Mouse (Mus musculus) intestine, postnatal 0 days (tissue): ENCODE measurements around the gene Slco2a1. TPM values are rescaled to one million over a fixed set of nuclear protein-coding genes. Genes with fewer than 3 reads are reported as not detected.
"Not testable (repeated sequence)": the region's sequence is repeated elsewhere in the genome, so short reads cannot be mapped to it uniquely, and the experiment has no call there.

Experiments used
- ATAC-seq: fragments of 200-750 bp; cut with Nextera tagmentation; 2 replicates; pipeline ENCODE4 v1.8.0; 2017; ENCODE audit warnings: mild to moderate bottlenecking, moderate TSS enrichment, moderate library complexity
- H3K27ac ChIP-seq: fragments of 300-500 bp; sonication (generic); 2 replicates; pipeline ENCODE4 v1.5.1; 2014; ENCODE audit warnings: mild to moderate bottlenecking, low read depth, low read length, moderate library complexity
- H3K27me3 ChIP-seq: fragments of 300-500 bp; sonication (generic); replicated peaks from 2 replicates; pipeline ENCODE4 v1.6.1; 2014; ENCODE audit warnings: low read length, mixed read lengths; ENCODE audit not compliant: control insufficient read depth, insufficient read depth
- H3K36me3 ChIP-seq: fragments of 300-500 bp; sonication (generic); 2 replicates; pipeline ENCODE4 v1.6.1; 2014; ENCODE audit warnings: mild to moderate bottlenecking, moderate library complexity; ENCODE audit not compliant: control insufficient read depth, insufficient read depth
- H3K4me1 ChIP-seq: fragments of 300-500 bp; sonication (generic); replicated peaks from 2 replicates; pipeline ENCODE4 v1.6.1; 2014; ENCODE audit warnings: antibody characterized with exemption, low read length, mixed read lengths; ENCODE audit not compliant: control insufficient read depth, insufficient read depth
- H3K4me2 ChIP-seq: fragments of 300-500 bp; sonication (generic); replicated peaks from 2 replicates; pipeline ENCODE4 v1.6.1; 2014; ENCODE audit warnings: low read depth, mild to moderate bottlenecking, moderate library complexity
- H3K4me3 ChIP-seq: fragments of 300-500 bp; sonication (generic); 2 replicates; pipeline ENCODE4 v1.5.1; 2014; ENCODE audit warnings: low read depth, low read length
- H3K9ac ChIP-seq: fragments of 300-500 bp; sonication (generic); 2 replicates; pipeline ENCODE4 v1.6.1; 2014; ENCODE audit warnings: mild to moderate bottlenecking, low read depth, low read length
- H3K9me3 ChIP-seq: fragments of 300-500 bp; sonication (generic); 2 replicates; pipeline ENCODE4 v1.6.1; 2016; ENCODE audit warnings: mixed run types; ENCODE audit not compliant: control insufficient read depth
- CTCF ChIP-seq: sonication (generic); IDR thresholded peaks from 2 replicates; pipeline ENCODE4 v1.5.1; 2016; ENCODE audit warnings: low read depth, mild to moderate bottlenecking, control low read depth, antibody characterized with exemption, moderate library complexity
- WGBS: fragments of 180-500 bp; shearing (Covaris S2); extraction: QIAGEN DNeasy Blood & Tissue Kit; methylation state at CpG from one replicate; pipeline ENCODE4 v1.1.7; 2014; 5-methylcytosine and 5-hydroxymethylcytosine counted together
- polyA plus RNA-seq: library from polyadenylated mRNA; unstranded; fragments of >200 nt; fragmentation: Nextera tagmentation; extraction: Ambion mirVana; gene quantifications from 2 replicates; pipeline ENCODE4 v1.2.1, GENCODE M21; 2015

The Slco2a1 gene
- polyA plus RNA-seq, 1 experiment from 2014 or later = 45.9 TPM

GRCm38 (mm10) chr9:103091039-103091883, 102.7 kb downstream of the Slco2a1 start:
- Histone ChIP-seq H3K9ac (no peak overlapping the region), H3K9me3 (no peaks in the 10 kb centered on the region), H3K27me3 (no peaks in the 10 kb centered on the region), H3K27ac (0 out of 2 replicates have a peak overlapping the region, but pooled peaks have one; percentile 68), H3K36me3 (no peaks in the 10 kb centered on the region), H3K4me1 (peaks cover 11% of the 10 kb centered on the region; the same call in 1 of the 2 replicates), H3K4me3 (no peak overlapping the region), H3K4me2 (peak overlapping the region; percentile 40)
- WGBS = 79% methylated on average over 15 of the region's 16 CpGs
- no peak for ATAC-seq
- no peak for TF ChIP-seq CTCF

GRCm38 (mm10) chr9:103092248-103092647, 103.7 kb downstream of the Slco2a1 start:
- H3K27ac ChIP-seq = no peak overlapping the region
- ATAC-seq = peak; percentile 58
- 0% methylated on average over 16 of the region's 19 CpGs for WGBS
- H3K9me3 ChIP-seq = no peaks in the 10 kb centered on the region
- H3K4me1 ChIP-seq = peaks cover 11% of the 10 kb centered on the region; the same call in 1 of the 2 replicates
- peak overlapping the region; percentile 34 for H3K4me3 ChIP-seq
- H3K4me2 ChIP-seq = peak overlapping the region; percentile 78
- no peaks in the 10 kb centered on the region for H3K36me3 ChIP-seq
- TF ChIP-seq CTCF = peak; percentile 99
- H3K9ac ChIP-seq = no peak overlapping the region
- no peaks in the 10 kb centered on the region for H3K27me3 ChIP-seq

GRCm38 (mm10) chr9:103093681-103094080, 105.2 kb downstream of the Slco2a1 start:
- TF ChIP-seq CTCF = no peak
- peaks cover 11% of the 10 kb centered on the region; the same call in 1 of the 2 replicates for H3K4me1 ChIP-seq
- WGBS = 71% methylated on average over 3 of the region's 3 CpGs

GRCm38 (mm10) chr9:103108341-103108798, 119.9 kb downstream of the Slco2a1 start:
- ATAC-seq = peak; percentile 65
- H3K9ac ChIP-seq, H3K9me3 ChIP-seq, H3K27ac ChIP-seq, H3K4me1 ChIP-seq, H3K36me3 ChIP-seq: not testable (repeated sequence)
- peak overlapping the region; percentile 64 for H3K4me2 ChIP-seq
- 17% methylated on average over 7 of the region's 14 CpGs for WGBS
- H3K27me3 ChIP-seq = peaks cover 26% of the 10 kb centered on the region
- TF ChIP-seq CTCF = peak; percentile 1; the same call in 1 of the 2 replicates
- peak overlapping the region; percentile 51 for H3K4me3 ChIP-seq

More at GRCm38 (mm10) chr9:103093681-103094080, 105.2 kb downstream of the Slco2a1 start:
- Histone ChIP-seq H3K4me3 (no peak overlapping the region), H3K27ac (no peak overlapping the region), H3K27me3 (no peaks in the 10 kb centered on the region), H3K36me3 (no peaks in the 10 kb centered on the region), H3K4me2 (no peak overlapping the region), H3K9me3 (no peaks in the 10 kb centered on the region), H3K9ac (no peak overlapping the region)
- ATAC-seq = no peak

- TF ChIP-seq CTCF = no peak
- ATAC-seq = no peak
- Histone ChIP-seq H3K4me1 (0 out of 2 replicates have a peak, but pooled peaks cover 3% of the 10 kb centered on the region), H3K9ac (peak overlapping the region; percentile 54; the same call in 1 of the 2 replicates), H3K27ac (no peak overlapping the region), H3K4me2 (peak overlapping the region; percentile 65), H3K4me3 (peak overlapping the region; percentile 51), H3K36me3 (no peaks in the 10 kb centered on the region), H3K27me3 (peaks cover 31% of the 10 kb centered on the region), H3K9me3 (no peaks in the 10 kb centered on the region)
- WGBS = 22% methylated on average over 18 of the region's 18 CpGs
Measured at GRCm38 (mm10) chr9:103108943-103109670, 120.6 kb downstream of the Slco2a1 start.

- Histone ChIP-seq H3K9ac (no peak overlapping the region), H3K9me3 (no peaks in the 10 kb centered on the region), H3K36me3 (no peaks in the 10 kb centered on the region), H3K27ac (no peak overlapping the region), H3K4me2 (peak overlapping the region; percentile 65; the same call in 1 of the 2 replicates), H3K27me3 (peaks cover 33% of the 10 kb centered on the region), H3K4me3 (no peak overlapping the region), H3K4me1 (0 out of 2 replicates have a peak, but pooled peaks cover 3% of the 10 kb centered on the region)
- 62% methylated on average over 2 of the region's 2 CpGs for WGBS
- TF ChIP-seq CTCF = no peak
- ATAC-seq = no peak
Measured at GRCm38 (mm10) chr9:103109911-103110310, 121.4 kb downstream of the Slco2a1 start.
